ENCODE assay signal across 22 mouse cellular contexts in genomic region chr14:92488247-92488646, GRCm38 (mm10).
A peak's percentile ranks its signal among the peaks of the same experiment; 100 is the strongest.
DNase-seq lines count a peak whose midpoint lies in the region.
"Had no signal": no experiment of that assay in that cellular context is flagged by ENCODE, and none has a peak within 500 bp of the region (broad histone marks: within the 10 kb centered on the region; RNA-seq: fewer than 3 reads in every experiment).

No protein-coding gene starts in this region.

- 84% methylated on average over 2 of the region's 2 CpGs for WGBS in heart, embryonic 10.5 days

- DNase-seq in cerebellum, postnatal 10 days, result peak; percentile 17 to 44
- DNase-seq in cerebellum, postnatal 36 days, result no peak
- DNase-seq in heart, adult 11 months, result peak; percentile 65
- DNase-seq in heart, embryonic 10.5 days (ENCODE audit: low spot score), result no peak
- DNase-seq in layer of hippocampus, adult 9-11 months, result peak; percentile 13
- DNase-seq in layer of hippocampus, postnatal 25 days (ENCODE audit: extremely low spot score in 1 of 2, low spot score in 1 of 2), result no peak
- peak; percentile 22 to 32 for DNase-seq in right cerebral cortex, postnatal 10 days (ENCODE audit: low spot score in 2 of 2)
- no peak for DNase-seq in right cerebral cortex, postnatal 4 days
- DNase-seq: adrenal gland, adult 8-10 months; cerebellum, adult 11-12 months; gastrocnemius, postnatal 10 days; heart, adult 18-20 months; heart, postnatal 36 days; kidney, postnatal 36 days; lung, postnatal 4 days had no signal

- H3K36me3 ChIP-seq in heart, embryonic 10.5 days, result no peaks in the 10 kb centered on the region
- H3K36me3 ChIP-seq: embryonic facial prominence, embryonic 10.5 days; intestine, embryonic 15.5 days; lung, embryonic 15.5 days; neural tube, embryonic 12.5 days; stomach, embryonic 15.5 days had no signal

- no peaks in the 10 kb centered on the region for H3K9me3 ChIP-seq in heart, embryonic 10.5 days
- H3K9me3 ChIP-seq: embryonic facial prominence, embryonic 10.5 days; intestine, embryonic 15.5 days; lung, embryonic 15.5 days; neural tube, embryonic 12.5 days; stomach, embryonic 15.5 days had no signal

- no peaks in the 10 kb centered on the region for H3K27me3 ChIP-seq in heart, embryonic 10.5 days (ENCODE audit: insufficient read depth, poor library complexity, severe bottlenecking)
- H3K27me3 ChIP-seq: intestine, embryonic 15.5 days; lung, embryonic 15.5 days; neural tube, embryonic 12.5 days; Patski; stomach, embryonic 15.5 days had no signal

- no peak overlapping the region for H3K27ac ChIP-seq in heart, embryonic 10.5 days
- H3K27ac ChIP-seq: embryonic facial prominence, embryonic 10.5 days; intestine, embryonic 15.5 days; liver, embryonic 14.5 days; lung, embryonic 15.5 days; neural tube, embryonic 12.5 days; stomach, embryonic 15.5 days had no signal

- no peaks in the 10 kb centered on the region for H3K4me1 ChIP-seq in heart, embryonic 10.5 days
- H3K4me1 ChIP-seq: embryonic facial prominence, embryonic 10.5 days; intestine, embryonic 15.5 days; lung, embryonic 15.5 days; neural tube, embryonic 12.5 days; stomach, embryonic 15.5 days had no signal

- H3K4me3 ChIP-seq in heart, embryonic 10.5 days, result no peak overlapping the region
- H3K4me3 ChIP-seq: embryonic facial prominence, embryonic 10.5 days; intestine, embryonic 15.5 days; lung, embryonic 15.5 days; neural tube, embryonic 12.5 days; stomach, embryonic 15.5 days had no signal

Comparison
In these comparisons a context has a peak if more than half of its experiments do, and no peak if none do; other contexts are left out.
1. DNase-seq: peak in cerebellum, postnatal 10 days (2 of 2), heart, adult 11 months (single experiment), layer of hippocampus, adult 9-11 months (single experiment) and right cerebral cortex, postnatal 10 days (2 of 2); none in cerebellum, postnatal 36 days (0 of 2), heart, embryonic 10.5 days (single experiment), layer of hippocampus, postnatal 25 days (0 of 2) and right cerebral cortex, postnatal 4 days (single experiment).